Comparison of ENCODE assay signal across 37 mouse cellular contexts in the genomic region with DNA sequence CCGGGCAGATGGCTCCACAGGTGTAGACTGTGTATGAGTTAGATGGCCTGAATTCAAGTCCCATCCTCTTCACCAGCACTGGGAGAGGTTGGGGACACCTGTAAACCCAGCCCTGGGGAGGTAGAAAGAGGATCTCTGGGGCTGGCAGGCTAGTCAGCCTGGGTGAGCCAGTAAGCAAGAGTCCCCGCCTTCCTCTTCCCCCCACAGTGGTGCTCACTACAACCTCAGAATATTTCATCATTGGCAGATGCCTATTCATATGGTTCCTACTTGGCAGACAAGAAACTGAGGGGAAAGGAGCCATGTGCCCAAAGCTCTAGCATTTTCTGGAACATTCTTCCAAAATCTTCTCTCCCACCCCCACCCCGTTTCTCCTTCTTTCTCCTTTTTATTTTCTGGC. TPM values are rescaled to one million over a fixed set of nuclear protein-coding genes. Genes with fewer than 3 reads are reported as not detected.
DNase-seq lines count a peak whose midpoint lies in the region; ATAC-seq and TF ChIP-seq lines count a peak whose summit lies in the region.
"Had no signal": no experiment of that assay in that cellular context is flagged by ENCODE, and none has a peak within 500 bp of the region (broad histone marks: within the 10 kb centered on the region; RNA-seq: fewer than 3 reads in every experiment).

No protein-coding gene starts in this region.

- TF ChIP-seq CTCF in intestine, postnatal 0 days (IDR thresholded peaks at IDR 0.05; ENCODE audit: low read depth), result no peak

- peak; percentile 38; the same call in 1 of the 2 replicates for ATAC-seq in frontal cortex, adult (ENCODE audit: low TSS enrichment)
- ATAC-seq in granulocyte monocyte progenitor cell, adult 5-6 weeks (replicated peaks; ENCODE audit: poor library complexity, severe bottlenecking), result peak; percentile 82
- ATAC-seq in intestine, postnatal 0 days, result no peak
- ATAC-seq: activated CD4-positive, CD25-positive, alpha-beta regulatory T cell, adult 4 months; forebrain, embryonic 16.5 days; hindbrain, embryonic 16.5 days; intestine, embryonic 15.5 days had no signal

- no peaks in the 10 kb centered on the region for H3K9me3 ChIP-seq in intestine, postnatal 0 days (ENCODE audit: control insufficient read depth)
- H3K9me3 ChIP-seq: forebrain, embryonic 10.5 days; G1E; hindbrain, embryonic 13.5 days; intestine, embryonic 15.5 days had no signal

- WGBS in intestine, postnatal 0 days, result 84% methylated on average over 3 of the region's 3 CpGs

- H3K27me3 ChIP-seq in intestine, postnatal 0 days (replicated peaks; ENCODE audit: control insufficient read depth, insufficient read depth, low read length), result no peaks in the 10 kb centered on the region
- H3K27me3 ChIP-seq: CH12.LX; hindbrain, embryonic 13.5 days; intestine, embryonic 15.5 days had no signal

- no peak for DNase-seq in frontal cortex, adult 2 months (ENCODE audit: extremely low spot score in 1 of 2, low spot score in 1 of 2)
- peak; percentile 11 for DNase-seq in NIH3T3 (ENCODE audit: low read depth)
- DNase-seq in cerebellum, adult 18-20 months, result no peak
- no peak for DNase-seq in kidney, adult 9 months
- DNase-seq: adrenal gland, postnatal 10 days; adrenal gland, postnatal 36 days; B cell, adult 2 months; cerebellum, adult 11 months; cerebellum, adult 8-10 months; cerebellum, postnatal 10 days; cerebellum, postnatal 36 days; gastrocnemius, postnatal 10 days; gastrocnemius, postnatal 36 days; heart, adult 11 months; kidney, adult 18-20 months had no signal

- H3K4me2 ChIP-seq in intestine, postnatal 0 days (replicated peaks; ENCODE audit: low read depth), result no peak overlapping the region
- H3K4me2 ChIP-seq: heart, embryonic 11.5 days; hindbrain, embryonic 13.5 days; intestine, embryonic 15.5 days had no signal

- H3K27ac ChIP-seq in intestine, postnatal 0 days (ENCODE audit: low read depth, low read length), result no peak overlapping the region
- H3K27ac ChIP-seq: forebrain, embryonic 10.5 days; hindbrain, embryonic 13.5 days; intestine, embryonic 15.5 days had no signal

- H3K4me1 ChIP-seq in intestine, postnatal 0 days (replicated peaks; ENCODE audit: control insufficient read depth, insufficient read depth, low read length), result no peaks in the 10 kb centered on the region
- H3K4me1 ChIP-seq: forebrain, embryonic 10.5 days; hindbrain, embryonic 13.5 days; intestine, embryonic 15.5 days had no signal

- H3K4me3 ChIP-seq in intestine, postnatal 0 days (ENCODE audit: low read depth, low read length), result no peak overlapping the region
- H3K4me3 ChIP-seq: forebrain, embryonic 10.5 days; hindbrain, embryonic 13.5 days; intestine, embryonic 15.5 days had no signal

- H3K36me3 ChIP-seq in intestine, postnatal 0 days (ENCODE audit: control insufficient read depth, insufficient read depth), result peaks cover 6% of the 10 kb centered on the region; the same call in 1 of the 2 replicates
- H3K36me3 ChIP-seq: intestine, embryonic 15.5 days had no signal

- no peak overlapping the region for H3K9ac ChIP-seq in intestine, postnatal 0 days (ENCODE audit: low read depth, low read length)
- H3K9ac ChIP-seq: hindbrain, embryonic 13.5 days; intestine, embryonic 15.5 days had no signal

RNA-seq across cellular contexts. Expression of a gene that starts 7.4 kb away (rescaled TPM):
- 0.57 and 0.66 TPM in 2 replicates for polyA plus RNA-seq in frontal cortex, adult 2 months (2012; rRNA removed)
- total RNA-seq in granulocyte monocyte progenitor cell, adult 5-6 weeks (2014; fragmentation: Nextera tagmentation), result not detected in 2 replicates
- not detected in 2 replicates for total RNA-seq in granulocyte monocyte progenitor cell, adult 5-6 weeks (2017)
- polyA plus RNA-seq in intestine, postnatal 0 days (2015; fragmentation: Nextera tagmentation; extraction: Ambion mirVana), result not detected in 2 replicates
- total RNA-seq: adrenal gland, adult 18-20 months; adrenal gland, postnatal 10 days; adrenal gland, postnatal 36 days; CH12.LX; G1E; gastrocnemius, adult 18-20 months; gastrocnemius, postnatal 10 days; gastrocnemius, postnatal 36 days; heart, adult 8-10 months; heart, postnatal 25 days; hematopoietic stem cell, adult 5-6 weeks had no signal
- polyA plus RNA-seq: activated CD4-positive, CD25-positive, alpha-beta regulatory T cell, adult 4 months; embryonic facial prominence, embryonic 11.5 days; embryonic facial prominence, embryonic 14.5 days; forebrain, embryonic 10.5 days; forebrain, embryonic 16.5 days; G1E; heart, embryonic 11.5 days; heart, embryonic 14.5 days; heart, postnatal 0 days; hindbrain, embryonic 13.5 days; hindbrain, embryonic 16.5 days; intestine, embryonic 15.5 days; kidney, embryonic 14.5 days had no signal

RNA-seq across cellular contexts. Expression of a gene that starts 10.1 kb away (rescaled TPM):
- 1.0 and 1.7 TPM in 2 replicates for polyA plus RNA-seq in frontal cortex, adult 2 months (2012; rRNA removed)
- total RNA-seq in granulocyte monocyte progenitor cell, adult 5-6 weeks (2014; fragmentation: Nextera tagmentation), result not detected in 2 replicates
- not detected in 2 replicates for total RNA-seq in granulocyte monocyte progenitor cell, adult 5-6 weeks (2017)
- polyA plus RNA-seq in intestine, postnatal 0 days (2015; fragmentation: Nextera tagmentation; extraction: Ambion mirVana), result 121 and 130 TPM in 2 replicates
- total RNA-seq: hematopoietic stem cell, adult 5-6 weeks had no signal

RNA-seq across cellular contexts. Expression of a gene that starts 10.8 kb away (rescaled TPM):
- 290 and 350 TPM in 2 replicates for polyA plus RNA-seq in frontal cortex, adult 2 months (2012; rRNA removed)
- 15.2 and 23.8 TPM in 2 replicates for total RNA-seq in granulocyte monocyte progenitor cell, adult 5-6 weeks (2014; fragmentation: Nextera tagmentation)
- 1.6 and 1.7 TPM in 2 replicates for total RNA-seq in granulocyte monocyte progenitor cell, adult 5-6 weeks (2017)
- 4.8 and 5.1 TPM in 2 replicates for polyA plus RNA-seq in intestine, postnatal 0 days (2015; fragmentation: Nextera tagmentation; extraction: Ambion mirVana)

RNA-seq across cellular contexts. Expression of a gene that starts 17.5 kb away (rescaled TPM):
- polyA plus RNA-seq in frontal cortex, adult 2 months (2012; rRNA removed), result 62.6 and 64.9 TPM in 2 replicates
- 96.6 and 149 TPM in 2 replicates for total RNA-seq in granulocyte monocyte progenitor cell, adult 5-6 weeks (2014; fragmentation: Nextera tagmentation)
- 68.9 and 84.0 TPM in 2 replicates for total RNA-seq in granulocyte monocyte progenitor cell, adult 5-6 weeks (2017)
- 18.8 and 19.9 TPM in 2 replicates for polyA plus RNA-seq in intestine, postnatal 0 days (2015; fragmentation: Nextera tagmentation; extraction: Ambion mirVana)

RNA-seq across cellular contexts. Expression of a gene that starts 29.5 kb away (rescaled TPM):
- polyA plus RNA-seq in frontal cortex, adult 2 months (2012; rRNA removed), result 2.3 and 2.4 TPM in 2 replicates
- total RNA-seq in granulocyte monocyte progenitor cell, adult 5-6 weeks (2014; fragmentation: Nextera tagmentation), result 24.7 and 27.1 TPM in 2 replicates
- total RNA-seq in granulocyte monocyte progenitor cell, adult 5-6 weeks (2017), result 2.9 and 3.0 TPM in 2 replicates
- polyA plus RNA-seq in intestine, postnatal 0 days (2015; fragmentation: Nextera tagmentation; extraction: Ambion mirVana), result 5.2 and 5.3 TPM in 2 replicates

Comparison
In these comparisons a context has a peak if more than half of its experiments do, and no peak if none do; other contexts are left out.
1. RNA of a gene that starts 10.1 kb away (polyA plus RNA-seq): 121 to 130 TPM in intestine, postnatal 0 days; 1.0 to 1.7 TPM in frontal cortex, adult 2 months; every median in the first group is over 10 times any median in the second.
2. RNA of a gene that starts 10.8 kb away (polyA plus RNA-seq): 290 to 350 TPM in frontal cortex, adult 2 months; 4.8 to 5.1 TPM in intestine, postnatal 0 days; every median in the first group is over 10 times any median in the second.